Mouse (Mus musculus) small intestine, adult 2 months (tissue): ENCODE results near the gene Cacnb3. TPM values are rescaled to one million over a fixed set of nuclear protein-coding genes. Genes with fewer than 3 reads are reported as not detected.

Experiments
- H3K27ac ChIP-seq: fragments of 200-500 bp; 2 replicates; pipeline ENCODE4 v1.5.1; 2012; ENCODE audit warnings: low read depth, low read length, control low read depth, inconsistent platforms; ENCODE audit not compliant: insufficient read depth
- H3K27me3 ChIP-seq: fragments of 200-500 bp; 2 replicates; pipeline ENCODE4 v1.6.1; 2012; ENCODE audit warnings: mild to moderate bottlenecking, moderate library complexity, low read length, inconsistent platforms; ENCODE audit not compliant: control insufficient read depth, insufficient read depth
- H3K36me3 ChIP-seq: fragments of 200-500 bp; 2 replicates; pipeline ENCODE4 v1.6.1; 2012; ENCODE audit warnings: mild to moderate bottlenecking, low read length, control low read depth, inconsistent platforms; ENCODE audit not compliant: control insufficient read depth, insufficient read depth
- H3K4me1 ChIP-seq: fragments of 200-500 bp; 2 replicates; pipeline ENCODE4 v1.6.1; 2012; ENCODE audit warnings: low read length, inconsistent platforms, mixed read lengths; ENCODE audit not compliant: control insufficient read depth, insufficient read depth, insufficient read length
- H3K4me3 ChIP-seq: fragments of 200-500 bp; 2 replicates; pipeline ENCODE4 v1.5.1; 2012; ENCODE audit warnings: low read depth, mild to moderate bottlenecking, control low read depth, inconsistent platforms, low read length, moderate library complexity
- CTCF ChIP-seq: fragments of 200-500 bp; IDR thresholded peaks from 2 replicates; pipeline ENCODE4 v1.5.1; 2012; ENCODE audit warnings: low read depth, mild to moderate bottlenecking, control low read depth, inconsistent platforms, low read length, moderate library complexity, mixed read lengths; ENCODE audit not compliant: insufficient replicate concordance, insufficient read length; ENCODE audit errors: extremely low read depth
- POLR2A ChIP-seq: fragments of 200-500 bp; IDR thresholded peaks from 2 replicates; pipeline ENCODE4 v1.6.1; 2012; ENCODE audit warnings: low read depth, mild to moderate bottlenecking, control low read depth, inconsistent platforms, low read length, moderate library complexity
- WGBS: fragments of 180-500 bp; shearing (Covaris S2); methylation state at CpG from one replicate; pipeline ENCODE4 v1.1.7; 2018; 5-methylcytosine and 5-hydroxymethylcytosine counted together
- polyA plus RNA-seq: library from polyadenylated mRNA; depleted of rRNA; stranded (reverse); fragments of >200 nt; gene quantifications from 2 replicates; pipeline ENCODE4 v1.2.3, GENCODE M21; 2012

Cacnb3 gene
- polyA plus RNA-seq, 1 experiment: 40.2 TPM

DNA sequence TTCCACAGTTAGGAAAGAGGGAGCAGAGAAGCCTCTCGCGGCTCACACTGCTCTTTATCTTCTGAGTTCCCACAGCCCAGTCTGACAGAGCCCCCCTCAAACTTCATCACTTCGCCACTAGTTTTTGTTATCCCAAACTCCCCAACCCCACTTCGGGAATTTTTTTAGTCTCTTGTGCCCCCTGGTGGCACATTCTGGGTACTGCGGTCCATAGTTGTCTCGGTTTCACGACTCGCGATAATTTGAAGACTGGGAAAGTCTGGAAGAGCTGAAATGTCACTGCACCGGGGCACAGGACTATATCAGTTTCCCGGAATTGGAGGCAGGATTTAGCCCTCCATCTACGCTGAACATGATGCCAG lies 13.5 kb upstream of the Cacnb3 start:
- peaks cover 9% of the 10 kb centered on the region for H3K4me1 ChIP-seq
- WGBS: 2% methylated on average over 12 of the region's 12 CpGs
- no peaks in the 10 kb centered on the region for H3K36me3 ChIP-seq
- peak overlapping the region; percentile 48 for H3K4me3 ChIP-seq
- peak; percentile 28; the same call in 1 of the 2 replicates for TF ChIP-seq POLR2A
- TF ChIP-seq CTCF: peak; percentile 98; the same call in 1 of the 2 replicates
- no peaks in the 10 kb centered on the region for H3K27me3 ChIP-seq
- peak overlapping the region; percentile 64 for H3K27ac ChIP-seq

DNA sequence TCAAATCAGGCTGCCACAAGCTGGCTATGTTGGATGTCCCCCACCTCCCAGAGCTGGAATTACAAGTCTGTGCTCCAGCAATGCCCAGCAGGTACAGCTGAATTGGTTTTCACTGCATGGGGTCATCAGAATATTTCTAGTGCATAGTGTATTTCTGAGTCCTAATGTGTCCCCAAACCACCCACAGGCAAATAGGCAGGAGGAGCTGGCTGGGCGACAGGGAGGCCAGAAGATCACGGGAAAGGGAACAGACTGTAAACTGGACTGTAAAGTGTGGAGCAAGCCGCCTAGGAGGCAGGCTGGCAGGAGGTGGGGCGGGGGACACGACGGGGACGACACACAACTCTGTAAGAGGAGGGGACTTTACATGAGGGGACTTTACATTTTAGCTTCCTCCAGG lies 8.4 kb upstream of the Cacnb3 start:
- peaks cover 9% of the 10 kb centered on the region; the same call in 1 of the 2 replicates for H3K4me1 ChIP-seq
- H3K4me3 ChIP-seq: no peak overlapping the region
- no peak overlapping the region for H3K27ac ChIP-seq
- H3K36me3 ChIP-seq: no peaks in the 10 kb centered on the region
- H3K27me3 ChIP-seq: no peaks in the 10 kb centered on the region
- no peak for TF ChIP-seq POLR2A
- TF ChIP-seq CTCF: no peak
- WGBS: 33% methylated on average over 7 of the region's 7 CpGs

DNA sequence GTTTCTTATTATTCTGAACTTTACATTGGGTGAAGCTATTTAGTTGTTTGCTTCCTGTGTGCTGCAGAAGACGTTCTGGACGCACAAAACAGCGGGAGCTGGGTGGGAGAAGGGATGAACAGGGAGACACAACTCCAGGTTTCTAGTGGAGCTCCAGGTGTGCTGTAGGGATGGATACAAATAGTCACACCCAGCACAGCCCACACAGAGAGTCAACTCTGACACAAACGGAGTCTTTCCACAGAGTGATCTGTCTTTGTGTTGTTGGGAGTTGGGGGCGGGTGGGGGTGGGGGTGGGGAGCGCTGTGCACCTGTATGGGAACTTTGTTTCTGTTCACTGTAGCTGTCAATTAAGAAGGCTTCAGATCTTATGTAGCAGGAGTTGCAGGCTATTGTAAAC lies 7.9 kb upstream of the Cacnb3 start:
- no peaks in the 10 kb centered on the region for H3K36me3 ChIP-seq
- no peak for TF ChIP-seq CTCF
- no peak for TF ChIP-seq POLR2A
- WGBS: 62% methylated on average over 6 of the region's 6 CpGs
- no peaks in the 10 kb centered on the region for H3K27me3 ChIP-seq
- H3K4me3 ChIP-seq: no peak overlapping the region
- peaks cover 9% of the 10 kb centered on the region; the same call in 1 of the 2 replicates for H3K4me1 ChIP-seq
- no peak overlapping the region for H3K27ac ChIP-seq

DNA sequence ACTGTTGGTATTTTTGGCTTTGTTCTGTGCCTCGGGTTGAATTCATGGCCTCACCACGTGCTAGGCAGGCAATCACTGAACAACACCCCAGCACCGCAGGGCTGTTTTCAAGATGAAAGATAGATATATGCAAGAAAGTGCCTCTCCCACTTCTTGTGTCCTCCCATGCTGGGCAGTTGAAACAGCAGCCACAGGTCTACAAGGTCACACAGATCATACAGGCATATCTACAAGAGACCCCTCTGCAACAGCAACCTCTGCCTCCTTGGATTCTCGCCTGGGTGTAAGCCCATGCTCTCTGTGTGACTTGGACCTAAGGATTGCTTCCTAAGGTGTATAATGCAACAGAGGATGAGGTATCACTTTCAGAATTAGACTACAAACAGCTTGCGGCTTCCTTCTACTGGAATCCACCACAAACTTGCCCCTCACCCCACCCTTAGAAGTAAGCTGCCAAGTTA lies 7.2 kb upstream of the Cacnb3 start:
- Histone ChIP-seq H3K27me3 (no peaks in the 10 kb centered on the region), H3K27ac (peak overlapping the region; percentile 31; the same call in 1 of the 2 replicates), H3K4me1 (peaks cover 9% of the 10 kb centered on the region; the same call in 1 of the 2 replicates), H3K36me3 (no peaks in the 10 kb centered on the region), H3K4me3 (no peak overlapping the region)
- 46% methylated on average over 5 of the region's 5 CpGs for WGBS
- TF ChIP-seq POLR2A: no peak
- TF ChIP-seq CTCF: no peak

DNA sequence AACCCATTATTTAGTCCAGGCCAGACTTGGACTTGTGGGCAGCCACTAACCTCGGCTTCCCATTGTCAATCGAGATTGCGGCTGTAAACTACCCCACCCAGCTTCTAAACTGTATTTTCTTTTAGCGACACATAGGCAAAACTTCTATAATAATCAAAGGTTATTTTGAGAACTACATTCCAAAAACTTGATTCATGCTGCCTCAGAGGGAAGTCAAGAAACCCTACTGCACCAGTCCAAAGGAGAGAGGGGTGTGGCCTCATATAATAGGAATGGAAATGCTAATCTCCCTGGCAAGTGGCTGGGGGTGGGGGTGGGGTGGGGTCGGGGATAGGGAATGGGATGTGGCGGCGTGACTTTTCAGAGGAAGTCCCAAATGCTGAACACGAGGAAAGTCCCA lies 4.6 kb upstream of the Cacnb3 start:
- H3K4me3 ChIP-seq: no peak overlapping the region
- H3K27ac ChIP-seq: peak overlapping the region; percentile 31
- no peaks in the 10 kb centered on the region for H3K36me3 ChIP-seq
- no peaks in the 10 kb centered on the region for H3K27me3 ChIP-seq
- no peak for TF ChIP-seq CTCF
- TF ChIP-seq POLR2A: no peak
- peaks cover 9% of the 10 kb centered on the region for H3K4me1 ChIP-seq
- 7% methylated on average over 8 of the region's 8 CpGs for WGBS

DNA sequence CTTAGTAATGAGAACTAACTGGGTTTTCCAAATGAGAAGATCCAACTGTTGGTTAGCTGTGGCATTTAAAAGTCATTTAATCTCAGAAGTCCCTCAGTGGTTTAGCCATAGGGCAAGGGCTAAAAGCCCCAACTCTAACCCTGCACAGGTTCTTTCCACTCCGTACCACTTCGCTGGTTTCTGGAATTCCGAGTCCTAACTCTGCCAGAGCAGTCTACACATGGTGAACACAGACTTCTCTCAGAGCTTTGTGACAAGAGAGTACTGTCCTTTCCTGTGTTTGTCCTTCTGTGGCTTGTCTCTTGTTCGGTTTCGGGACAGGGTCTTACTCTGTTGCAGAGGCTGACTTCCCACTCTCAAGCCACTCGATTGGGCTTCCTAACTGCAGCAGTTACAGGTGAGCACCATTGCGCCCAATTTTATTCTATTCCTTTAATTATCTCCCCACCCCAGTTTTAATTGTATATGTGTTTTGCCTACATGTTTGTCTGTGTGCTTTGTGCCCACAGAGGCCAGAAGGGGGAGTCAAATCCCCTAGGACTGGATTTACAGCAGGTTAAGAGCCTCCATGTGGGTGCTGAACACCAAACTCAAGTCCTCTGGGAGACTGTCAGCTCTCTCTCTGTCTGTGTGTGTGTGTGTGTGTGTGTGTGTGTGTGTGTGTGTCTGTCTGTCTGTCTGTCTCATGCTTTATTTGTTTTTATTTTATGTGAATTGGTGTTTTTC lies 4.0 kb upstream of the Cacnb3 start:
- WGBS: 82% methylated on average over 7 of the region's 7 CpGs
- Histone ChIP-seq H3K27ac (peak overlapping the region; percentile 4; the same call in 1 of the 2 replicates), H3K36me3 (no peaks in the 10 kb centered on the region), H3K4me3 (no peak overlapping the region), H3K27me3 (no peaks in the 10 kb centered on the region), H3K4me1 (peaks cover 11% of the 10 kb centered on the region)
- TF ChIP-seq POLR2A (no peak), CTCF (no peak)

DNA sequence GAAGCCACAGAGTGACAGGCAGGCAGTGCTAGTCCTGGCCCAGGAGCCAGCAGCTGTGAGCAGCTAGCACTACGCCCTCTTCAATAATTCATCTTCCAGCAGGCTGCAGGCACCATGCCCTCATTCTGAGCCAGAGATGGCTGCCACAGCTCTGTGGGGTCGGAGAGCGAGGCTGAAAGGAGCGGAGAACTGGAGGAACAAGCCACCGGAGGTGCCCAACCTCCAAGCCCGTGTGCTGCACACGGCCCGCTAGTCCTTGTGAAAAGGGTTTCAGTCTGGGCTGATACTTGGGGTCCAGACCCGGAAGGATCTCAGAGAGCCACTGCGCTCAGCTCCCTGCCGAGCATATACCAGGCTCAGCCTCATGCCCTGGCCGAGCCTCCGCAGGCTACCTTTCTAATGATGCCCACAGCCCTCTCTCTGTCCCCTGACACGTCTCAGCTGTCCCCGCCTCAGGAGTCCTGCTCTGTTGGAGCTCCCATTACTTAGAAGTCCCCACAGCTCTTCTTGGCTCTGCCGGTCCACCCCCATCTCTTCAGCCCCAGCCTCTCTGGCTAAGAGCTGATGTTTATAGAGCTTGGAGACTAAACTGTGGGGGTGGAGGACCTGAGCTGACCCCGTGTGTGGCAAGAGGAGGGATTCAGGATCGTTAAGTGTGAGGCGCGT lies 1.9 kb upstream of the Cacnb3 start:
- H3K27me3 ChIP-seq: no peaks in the 10 kb centered on the region; the same call in none of the 2 replicates
- H3K36me3 ChIP-seq: no peaks in the 10 kb centered on the region
- H3K4me1 ChIP-seq: peaks cover 9% of the 10 kb centered on the region
- 52% methylated on average over 20 of the region's 20 CpGs for WGBS
- peak overlapping the region; percentile 10 for H3K4me3 ChIP-seq
- H3K27ac ChIP-seq: peak overlapping the region; percentile 29; the same call in 1 of the 2 replicates
- TF ChIP-seq CTCF: no peak
- no peak for TF ChIP-seq POLR2A

DNA sequence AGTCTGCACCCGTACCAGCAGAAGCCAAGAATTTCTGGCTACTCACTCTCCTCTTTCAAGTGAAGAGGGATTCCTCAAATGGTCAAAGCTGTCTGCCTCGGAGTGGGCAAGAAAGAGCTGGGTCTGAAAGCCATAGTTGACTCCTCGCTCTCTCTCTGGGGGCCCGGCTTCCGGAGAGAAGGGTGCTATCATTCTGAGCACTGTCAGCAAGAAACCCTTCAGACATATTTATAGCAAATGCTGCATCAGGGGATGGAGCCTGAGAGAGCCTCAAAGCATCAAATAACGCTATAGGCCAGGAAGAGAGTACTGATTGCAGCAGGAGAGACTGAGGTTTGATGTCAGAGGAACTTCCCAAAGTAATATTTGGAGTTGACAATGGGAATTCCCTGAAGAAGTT lies 1.2 kb upstream of the Cacnb3 start:
- no peak overlapping the region for H3K27ac ChIP-seq

More for the DNA sequence above, 1.2 kb upstream of the Cacnb3 start:
- no peak for TF ChIP-seq POLR2A
- no peak for TF ChIP-seq CTCF
- Histone ChIP-seq H3K27me3 (peaks cover 1% of the 10 kb centered on the region), H3K36me3 (no peaks in the 10 kb centered on the region), H3K4me1 (peaks cover 12% of the 10 kb centered on the region), H3K4me3 (no peak overlapping the region)
- WGBS: 77% methylated on average over 6 of the region's 6 CpGs
